Mouse (Mus musculus) adrenal gland, adult 2 months (tissue): ENCODE results near the gene Mapk7. TPM values are rescaled to one million over a fixed set of nuclear protein-coding genes. Genes with fewer than 3 reads are reported as not detected.

Source experiments
- DNase-seq: peaks from one replicate; pipeline ENCODE4 v3.0.0; 2021
- polyA plus RNA-seq: library from polyadenylated mRNA; depleted of rRNA; stranded (reverse); fragments of >200 nt; gene quantifications from 2 replicates; pipeline ENCODE4 v1.2.3, GENCODE M21; 2012; rRNA removed
- total RNA-seq, 2 experiments: library from RNA; stranded (reverse); gene quantifications; 2 replicates each; pipeline ENCODE4 v1.2.3; 2021

Gene Mapk7
- total and polyA plus RNA-seq, 3 experiments, result 14.5 to 39.5 (median 15.5) TPM

GRCm38 (mm10) chr11:61465422-61465821 lies 28.8 kb downstream of the Mapk7 start:
- DNase-seq, result no peak

GRCm38 (mm10) chr11:61464071-61464470 lies 30.1 kb downstream of the Mapk7 start:
- no peak for DNase-seq

- DNase-seq, result no peak
These were observed 44.5 kb downstream of the Mapk7 start for GRCm38 (mm10) chr11:61449499-61450292.

GRCm38 (mm10) chr11:61448599-61449225 lies 45.5 kb downstream of the Mapk7 start:
- DNase-seq, result peak; percentile 32

GRCm38 (mm10) chr11:61448041-61448440 lies 46.2 kb downstream of the Mapk7 start:
- no peak for DNase-seq

- no peak for DNase-seq
These were observed 46.9 kb downstream of the Mapk7 start for GRCm38 (mm10) chr11:61447296-61447695.

- DNase-seq, result no peak
These were observed 50.4 kb downstream of the Mapk7 start for GRCm38 (mm10) chr11:61443807-61444206.

GRCm38 (mm10) chr11:61441670-61442069 lies 52.5 kb downstream of the Mapk7 start:
- no peak for DNase-seq

- peak; percentile 49 for DNase-seq
These were observed 53.8 kb downstream of the Mapk7 start for GRCm38 (mm10) chr11:61440416-61440815.

GRCm38 (mm10) chr11:61439170-61439569 lies 55.0 kb downstream of the Mapk7 start:
- no peak for DNase-seq

Other genes with a start within 250 kb of the Mapk7 start
- gene Aldh3a2, start 226.9 kb downstream of the Mapk7 start, total RNA-seq, result 10 to 100 TPM; 54.0 to 54.3 TPM
- 34.7 and 36.6 TPM in 2 replicates for gene Aldh3a2, start 226.9 kb downstream of the Mapk7 start, polyA plus RNA-seq
- not detected for gene Slc47a2, start 151.5 kb downstream of the Mapk7 start, total RNA-seq
- gene Slc47a2, start 151.5 kb downstream of the Mapk7 start, polyA plus RNA-seq, result 0.08 and 0.16 TPM in 2 replicates
- gene Slc47a1, start 116.1 kb downstream of the Mapk7 start, total RNA-seq, result 1 to 10 TPM in 1 of 2 experiments, under 1 TPM in 1; 0.79 to 1.4 TPM
- 0.12 and 1.1 TPM in 2 replicates for gene Slc47a1, start 116.1 kb downstream of the Mapk7 start, polyA plus RNA-seq
- gene Rnf112, start 40.3 kb downstream of the Mapk7 start, total RNA-seq, result 1 to 10 TPM; 1.2 to 2.6 TPM
- 1.1 and 2.2 TPM in 2 replicates for gene Rnf112, start 40.3 kb downstream of the Mapk7 start, polyA plus RNA-seq
- gene Mfap4, start 9.0 kb downstream of the Mapk7 start, total RNA-seq, result 1 to 10 TPM; 5.5 to 6.5 TPM
- gene Mfap4, start 9.0 kb downstream of the Mapk7 start, polyA plus RNA-seq, result 35.5 and 39.1 TPM in 2 replicates
- 10 to 100 TPM; 16.4 to 21.1 TPM for gene B9d1, start 10.7 kb upstream of the Mapk7 start, total RNA-seq
- 18.1 and 19.3 TPM in 2 replicates for gene B9d1, start 10.7 kb upstream of the Mapk7 start, polyA plus RNA-seq
- 10 to 100 TPM; 20.6 to 29.5 TPM for gene Epn2, start 85.3 kb upstream of the Mapk7 start, total RNA-seq
- gene Epn2, start 85.3 kb upstream of the Mapk7 start, polyA plus RNA-seq, result 18.2 and 18.6 TPM in 2 replicates
- gene Grap, start 158.9 kb upstream of the Mapk7 start, total RNA-seq, result 10 to 100 TPM in 1 of 2 experiments, 1 to 10 TPM in 1; 5.4 to 10.7 TPM
- gene Grap, start 158.9 kb upstream of the Mapk7 start, polyA plus RNA-seq, result 10.4 and 12.4 TPM in 2 replicates
- 1 to 10 TPM in 1 of 2 experiments, under 1 TPM in 1; 0.78 to 2.7 TPM for gene Fam83g, start 189.7 kb upstream of the Mapk7 start, total RNA-seq
- 1.7 and 2.1 TPM in 2 replicates for gene Fam83g, start 189.7 kb upstream of the Mapk7 start, polyA plus RNA-seq
- gene Slc5a10, start 226.4 kb upstream of the Mapk7 start, total RNA-seq, result under 1 TPM; 0.14 to 0.24 TPM
- 0.07 and 0.10 TPM in 2 replicates for gene Slc5a10, start 226.4 kb upstream of the Mapk7 start, polyA plus RNA-seq